Mouse (Mus musculus) forebrain, embryonic 16.5 days (tissue): ENCODE data around the gene Pacs1. TPM values are rescaled to one million over a fixed set of nuclear protein-coding genes. Genes with fewer than 3 reads are reported as not detected.
"Not testable (repeated sequence)": the region's sequence is repeated elsewhere in the genome, so short reads cannot be mapped to it uniquely, and the experiment has no call there.

ENCODE experiments used
- ATAC-seq: fragments of 200-750 bp; cut with Nextera tagmentation; 2 replicates; pipeline ENCODE4 v1.8.0; 2017; ENCODE audit warnings: mild to moderate bottlenecking, moderate library complexity
- H3K27ac ChIP-seq: fragments of 300-500 bp; sonication (generic); 2 replicates; pipeline ENCODE4 v1.5.1; 2014; ENCODE audit warnings: low read length, control low read depth
- H3K27me3 ChIP-seq: fragments of 300-500 bp; sonication (generic); replicated peaks from 2 replicates; pipeline ENCODE4 v1.6.1; 2014; ENCODE audit warnings: low read length; ENCODE audit not compliant: control insufficient read depth, insufficient read depth
- H3K36me3 ChIP-seq: fragments of 300-500 bp; sonication (generic); 2 replicates; pipeline ENCODE4 v1.6.1; 2014; ENCODE audit not compliant: control insufficient read depth, insufficient read depth
- H3K4me1 ChIP-seq: fragments of 300-500 bp; sonication (generic); replicated peaks from 2 replicates; pipeline ENCODE4 v1.6.1; 2014; ENCODE audit warnings: low read length; ENCODE audit not compliant: control insufficient read depth, insufficient read depth
- H3K4me2 ChIP-seq: fragments of 300-500 bp; sonication (generic); 2 replicates; pipeline ENCODE4 v1.6.1; 2014; ENCODE audit warnings: mild to moderate bottlenecking, low read length, control low read depth
- H3K4me3 ChIP-seq: fragments of 300-500 bp; sonication (generic); replicated peaks from 2 replicates; pipeline ENCODE4 v1.5.1; 2014; ENCODE audit warnings: mild to moderate bottlenecking, low read length, control low read depth
- H3K9ac ChIP-seq: fragments of 300-500 bp; sonication (generic); replicated peaks from 2 replicates; pipeline ENCODE4 v1.6.1; 2014; ENCODE audit warnings: low read depth, low read length, control low read depth
- H3K9me3 ChIP-seq: fragments of 300-500 bp; sonication (generic); 2 replicates; pipeline ENCODE4 v1.6.1; 2016; ENCODE audit warnings: low read length; ENCODE audit not compliant: control insufficient read depth
- WGBS: fragments of 180-500 bp; shearing (Covaris S2); extraction: QIAGEN DNeasy Blood & Tissue Kit; methylation state at CpG from one replicate; pipeline ENCODE4 v1.1.7; 2014; 5-methylcytosine and 5-hydroxymethylcytosine counted together
- polyA plus RNA-seq: library from polyadenylated mRNA; unstranded; fragments of >200 nt; fragmentation: Nextera tagmentation; extraction: Ambion mirVana; gene quantifications from 2 replicates; pipeline ENCODE4 v1.2.1, GENCODE M21; 2015

Pacs1 gene
- polyA plus RNA-seq, 1 experiment from 2014 or later: 39.1 TPM

DNA sequence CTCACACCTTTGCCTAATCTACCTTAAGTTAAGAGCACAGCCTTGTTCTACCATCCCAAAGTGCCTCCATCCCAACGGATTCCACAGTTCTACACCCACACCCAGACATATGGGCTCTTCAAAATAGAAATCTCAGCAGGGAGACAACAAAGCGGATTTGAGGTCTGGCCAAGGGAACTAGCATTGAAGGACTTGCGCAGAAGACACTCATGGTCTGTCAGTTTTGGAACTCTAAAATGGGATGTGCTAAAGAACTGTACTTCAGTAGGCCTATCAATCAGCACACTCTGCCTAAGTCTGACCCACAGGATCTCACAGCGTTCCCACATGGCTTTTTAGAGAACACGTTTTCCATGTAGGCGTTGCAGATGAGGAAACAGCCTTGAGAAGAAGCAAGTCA lies 122.6 kb downstream of the Pacs1 start:
- Histone ChIP-seq H3K9me3 (no peaks in the 10 kb centered on the region), H3K27me3 (no peaks in the 10 kb centered on the region), H3K4me3 (no peak overlapping the region), H3K27ac (no peak overlapping the region), H3K4me1 (no peaks in the 10 kb centered on the region), H3K9ac (no peak overlapping the region), H3K36me3 (peaks cover 11% of the 10 kb centered on the region; the same call in 1 of the 2 replicates), H3K4me2 (no peak overlapping the region)
- ATAC-seq: no peak
- 91% methylated on average over 6 of the region's 6 CpGs for WGBS

DNA sequence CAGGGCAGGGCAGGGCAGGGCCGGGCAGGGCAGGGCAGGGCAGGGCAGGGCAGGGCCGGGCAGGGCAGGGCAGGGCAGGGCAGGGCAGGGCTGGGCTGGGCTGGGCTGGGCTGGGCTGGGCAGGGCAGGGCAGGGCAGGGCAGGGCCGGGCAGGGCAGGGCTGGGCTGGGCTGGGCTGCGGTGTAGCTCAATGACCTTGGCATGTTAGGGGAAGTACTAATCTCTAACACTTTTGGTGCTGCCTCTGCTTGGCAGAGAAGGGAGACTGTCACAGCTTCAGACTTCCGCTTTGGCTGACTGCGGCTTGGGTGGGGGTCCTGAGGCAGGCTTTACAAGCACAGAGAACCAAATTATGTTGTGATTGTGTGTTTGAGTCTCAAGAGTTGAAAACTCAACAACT lies 123.9 kb downstream of the Pacs1 start:
- H3K27me3 ChIP-seq, H3K27ac ChIP-seq, H3K4me3 ChIP-seq, H3K4me1 ChIP-seq, ATAC-seq, H3K36me3 ChIP-seq, H3K4me2 ChIP-seq, H3K9ac ChIP-seq, H3K9me3 ChIP-seq: not testable (repeated sequence)
- 100% methylated on average over 4 of the region's 6 CpGs for WGBS

GRCm38 (mm10) chr19:5139640-5140039 lies 133.3 kb downstream of the Pacs1 start:
- Histone ChIP-seq H3K9me3 (no peaks in the 10 kb centered on the region), H3K27ac (no peak overlapping the region), H3K36me3 (no peaks in the 10 kb centered on the region; the same call in 1 of the 2 replicates), H3K4me1 (no peaks in the 10 kb centered on the region), H3K9ac (no peak overlapping the region), H3K4me3 (no peak overlapping the region), H3K4me2 (no peak overlapping the region), H3K27me3 (no peaks in the 10 kb centered on the region)
- 0% methylated on average over 2 of the region's 2 CpGs for WGBS
- ATAC-seq: peak; percentile 20; the same call in 1 of the 2 replicates

DNA sequence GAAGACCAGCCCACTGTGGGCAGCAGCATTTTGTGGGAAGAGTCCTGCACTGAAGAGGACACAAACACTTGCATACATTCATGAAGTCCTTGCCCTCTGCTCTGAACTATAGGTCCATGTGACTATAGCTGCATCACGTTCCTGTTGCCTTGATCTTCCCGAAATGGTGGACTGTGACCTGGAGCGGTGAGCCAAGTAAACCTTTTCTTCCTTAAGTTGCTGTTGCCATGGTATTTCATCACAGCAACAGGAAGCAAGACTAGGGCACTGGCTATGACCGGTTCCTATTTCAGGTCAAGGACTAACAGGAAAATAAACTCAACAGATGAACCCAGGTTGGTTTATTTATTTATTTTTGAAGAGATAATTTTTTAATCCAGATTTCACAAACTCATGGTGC lies 141.7 kb downstream of the Pacs1 start:
- no peak for ATAC-seq
- Histone ChIP-seq H3K27ac (no peak overlapping the region), H3K4me2 (no peak overlapping the region), H3K9me3 (no peaks in the 10 kb centered on the region), H3K36me3 (no peaks in the 10 kb centered on the region), H3K4me3 (no peak overlapping the region), H3K27me3 (no peaks in the 10 kb centered on the region), H3K9ac (no peak overlapping the region), H3K4me1 (no peaks in the 10 kb centered on the region)
- 80% methylated on average over 4 of the region's 4 CpGs for WGBS

- H3K27ac ChIP-seq: no peak overlapping the region
- H3K36me3 ChIP-seq: no peaks in the 10 kb centered on the region
- H3K9me3 ChIP-seq: no peaks in the 10 kb centered on the region
- no peak overlapping the region for H3K4me2 ChIP-seq
- no peaks in the 10 kb centered on the region for H3K27me3 ChIP-seq
- no peak overlapping the region for H3K4me3 ChIP-seq
- WGBS: 25% methylated on average over 1 of the region's 1 CpGs
- H3K4me1 ChIP-seq: no peaks in the 10 kb centered on the region
- no peak overlapping the region for H3K9ac ChIP-seq
- ATAC-seq: no peak
Observed at GRCm38 (mm10) chr19:5129770-5130169, 143.1 kb downstream of the Pacs1 start.

- Histone ChIP-seq H3K9me3 (no peaks in the 10 kb centered on the region), H3K36me3 (no peaks in the 10 kb centered on the region), H3K9ac (no peak overlapping the region), H3K4me2 (no peak overlapping the region), H3K4me3 (no peak overlapping the region), H3K4me1 (peaks cover under 1% of the 10 kb centered on the region; the same call in 1 of the 2 replicates), H3K27ac (no peak overlapping the region), H3K27me3 (no peaks in the 10 kb centered on the region)
- no peak for ATAC-seq
- 72% methylated on average over 7 of the region's 7 CpGs for WGBS
Observed at GRCm38 (mm10) chr19:5124055-5124614, 148.8 kb downstream of the Pacs1 start.

- WGBS: 89% methylated on average over 3 of the region's 3 CpGs
- H3K4me3 ChIP-seq: no peak overlapping the region
- H3K4me2 ChIP-seq: no peak overlapping the region
Observed at GRCm38 (mm10) chr19:5123241-5123640, 149.7 kb downstream of the Pacs1 start.

DNA sequence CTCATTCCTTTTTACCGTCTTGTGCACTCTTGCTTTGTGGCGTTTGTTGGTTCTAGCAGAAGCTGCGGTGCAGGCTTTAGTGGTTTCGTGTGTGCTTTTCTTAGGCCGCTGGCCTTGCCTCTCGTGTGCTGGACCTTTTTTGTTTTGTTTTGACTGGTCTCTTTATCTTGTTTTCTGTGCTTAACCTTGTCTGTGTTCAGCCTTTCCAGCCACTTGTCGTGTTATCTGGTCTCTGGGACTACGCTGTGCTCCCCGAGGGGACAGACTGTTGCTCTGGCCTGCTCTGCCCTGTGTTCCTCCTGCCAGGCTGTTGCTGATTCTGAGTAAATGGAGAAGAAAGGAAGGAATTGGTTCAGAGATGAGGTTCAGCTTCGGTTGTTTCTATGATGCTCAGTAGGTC lies 150.4 kb downstream of the Pacs1 start:
- no peak overlapping the region for H3K4me3 ChIP-seq
- H3K36me3 ChIP-seq: no peaks in the 10 kb centered on the region
- no peak overlapping the region for H3K4me2 ChIP-seq
- no peaks in the 10 kb centered on the region for H3K9me3 ChIP-seq
- H3K27ac ChIP-seq: no peak overlapping the region
- no peak overlapping the region for H3K9ac ChIP-seq
- ATAC-seq: no peak
- H3K4me1 ChIP-seq: peaks cover 8% of the 10 kb centered on the region; the same call in 1 of the 2 replicates
- no peaks in the 10 kb centered on the region for H3K27me3 ChIP-seq
- WGBS: 67% methylated on average over 10 of the region's 10 CpGs

More at GRCm38 (mm10) chr19:5123241-5123640, 149.7 kb downstream of the Pacs1 start:
- H3K27ac ChIP-seq: no peak overlapping the region
- H3K27me3 ChIP-seq: no peaks in the 10 kb centered on the region
- no peaks in the 10 kb centered on the region for H3K36me3 ChIP-seq
- H3K9ac ChIP-seq: no peak overlapping the region
- no peaks in the 10 kb centered on the region for H3K9me3 ChIP-seq
- peaks cover 8% of the 10 kb centered on the region; the same call in 1 of the 2 replicates for H3K4me1 ChIP-seq
- no peak for ATAC-seq

- peak within 1 kb of the TSS; percentile 56 for H3K4me2 ChIP-seq
- H3K27ac ChIP-seq: peak within 1 kb of the TSS; percentile 81
- H3K9me3 ChIP-seq: no peaks in the 10 kb centered on the region
- peaks cover 19% of the 10 kb centered on the region for H3K4me1 ChIP-seq
- peak within 1 kb of the TSS; percentile 77 for H3K9ac ChIP-seq
- no peaks in the 10 kb centered on the region for H3K27me3 ChIP-seq
- no peaks in the 10 kb centered on the region; the same call in 1 of the 2 replicates for H3K36me3 ChIP-seq
- ATAC-seq: no peak
- 0% methylated on average over 18 of the region's 18 CpGs for WGBS
- H3K4me3 ChIP-seq: peak within 1 kb of the TSS; percentile 63
Observed at GRCm38 (mm10) chr19:5118384-5118698, 154.6 kb downstream of the Pacs1 start, which contains the start of gene Klc2. Gene Klc2, minus strand, starts transcription at chr19:5118560.
